Mouse (Mus musculus) G1E (cell line): ENCODE measurements around the gene Dpysl5.

ENCODE experiments used
- CTCF ChIP-seq: IDR thresholded peaks from 2 replicates; pipeline ENCODE4 v1.5.1; 2012; ENCODE audit warnings: low read depth, low read length, inconsistent platforms, mixed read lengths
- GATA1 ChIP-seq: IDR thresholded peaks from 2 replicates; pipeline ENCODE4 v1.6.1; 2012; ENCODE audit warnings: borderline replicate concordance, low read length, inconsistent platforms, mixed read lengths
- GATA2 ChIP-seq: IDR thresholded peaks from 2 replicates; pipeline ENCODE4 v1.6.1; 2012; ENCODE audit warnings: low read depth, low read length, inconsistent platforms, borderline replicate concordance
- POLR2AphosphoS5 ChIP-seq: IDR thresholded peaks from 2 replicates; pipeline ENCODE4 v1.6.1; 2012; ENCODE audit warnings: low read depth, low read length, inconsistent platforms; ENCODE audit not compliant: insufficient replicate concordance
- TAL1 ChIP-seq: conservative IDR thresholded peaks from 2 replicates; pipeline ENCODE4 v1.6.1; 2012; ENCODE audit warnings: low read depth, low read length, inconsistent platforms, mixed read lengths

DNA sequence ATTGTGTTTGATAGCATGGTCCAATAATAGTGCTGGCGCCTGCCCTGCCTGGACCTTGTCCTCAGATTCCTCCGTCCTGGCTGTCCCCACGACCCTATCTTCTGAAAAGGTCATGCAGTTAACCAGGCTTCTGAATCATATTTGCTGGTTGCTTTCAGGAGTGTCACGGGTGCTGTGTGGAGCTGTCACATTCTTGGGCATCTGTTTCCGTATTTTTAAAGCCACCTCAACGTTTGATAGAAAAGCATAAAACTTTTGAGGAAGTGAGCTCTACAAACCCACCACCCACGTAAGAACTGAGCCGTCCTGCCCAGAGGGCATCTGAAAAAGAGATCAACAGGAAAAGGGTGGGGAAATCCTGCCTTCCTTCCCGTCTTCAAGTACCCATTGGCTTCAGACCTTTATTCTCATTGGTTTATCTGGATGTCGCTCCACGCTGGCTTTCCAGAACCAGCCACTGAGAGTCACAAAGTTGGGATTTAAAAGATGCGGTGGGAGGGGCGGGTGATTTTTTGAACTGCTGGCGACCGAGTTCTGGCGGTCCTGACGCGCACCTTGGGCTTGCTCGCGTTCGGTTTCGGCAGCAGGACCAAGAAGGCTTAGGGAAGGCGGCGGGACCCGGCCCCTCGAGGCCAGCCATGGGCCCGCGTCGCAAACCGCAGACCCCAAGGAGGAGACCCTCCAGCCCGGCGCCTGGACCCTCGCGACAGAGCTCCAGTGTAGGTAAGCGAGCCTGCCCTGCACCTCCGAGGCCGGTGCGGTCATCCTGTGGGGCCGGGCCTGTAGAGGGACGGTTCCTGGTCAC, 44.8 kb upstream of the Dpysl5 start, which contains the start of gene Cenpa:
- no peak for TF ChIP-seq CTCF
- no peak for TF ChIP-seq TAL1
- TF ChIP-seq GATA1: no peak
- TF ChIP-seq POLR2AphosphoS5: no peak
- TF ChIP-seq GATA2: no peak
